Mouse (Mus musculus): ENCODE measurements around the gene Map3k7. TPM values are rescaled to one million over a fixed set of nuclear protein-coding genes. Genes with fewer than 3 reads are reported as not detected.

Map3k7 gene
- total RNA-seq (2021), result 10 to 100 TPM; 36.6 to 39.1 TPM
- long read RNA-seq, experiment 1, full-length matches to known transcripts, result 14 of 21 reads
- long read RNA-seq, experiment 1, partial matches to known transcripts, result 1 of 21 reads
- long read RNA-seq, experiment 1, other reads (novel, unspliced or antisense), result 6 of 21 reads
- long read RNA-seq, experiment 2, full-length matches to known transcripts, result 11 of 18 reads
- long read RNA-seq, experiment 2, partial matches to known transcripts, result 3 of 18 reads
- long read RNA-seq, experiment 2, other reads (novel, unspliced or antisense), result 4 of 18 reads

GRCm38 (mm10) chr4:31963354-31964193, at the start of gene Map3k7:
TSS of gene Map3k7 (plus strand) at chr4:31964097.
- DNase-seq (ENCODE audit: low spot score in 2 of 2), result peak; percentile 94 to 96

GRCm38 (mm10) chr4:31915114-31915513, 48.8 kb upstream of the Map3k7 start:
- DNase-seq (ENCODE audit: low spot score in 2 of 2), result peak in 1 of 2 experiments; percentile 15

GRCm38 (mm10) chr4:31918717-31919116, 45.2 kb upstream of the Map3k7 start:
- no peak for DNase-seq (ENCODE audit: low spot score in 2 of 2)

GRCm38 (mm10) chr4:31922215-31922614, 41.7 kb upstream of the Map3k7 start:
- no peak for DNase-seq (ENCODE audit: low spot score in 2 of 2)

GRCm38 (mm10) chr4:31923437-31923836, 40.5 kb upstream of the Map3k7 start:
- no peak for DNase-seq (ENCODE audit: low spot score in 2 of 2)

- DNase-seq (ENCODE audit: low spot score in 2 of 2), result no peak
These were observed 39.4 kb upstream of the Map3k7 start for GRCm38 (mm10) chr4:31924301-31925185.

- no peak for DNase-seq (ENCODE audit: low spot score in 2 of 2)
These were observed 30.7 kb upstream of the Map3k7 start for GRCm38 (mm10) chr4:31933171-31933570.

- no peak for DNase-seq (ENCODE audit: low spot score in 2 of 2)
These were observed 28.0 kb upstream of the Map3k7 start for GRCm38 (mm10) chr4:31935831-31936306.

- DNase-seq (ENCODE audit: low spot score in 2 of 2), result no peak
These were observed 27.5 kb upstream of the Map3k7 start for GRCm38 (mm10) chr4:31936358-31936757.

- no peak for DNase-seq (ENCODE audit: low spot score in 2 of 2)
These were observed 27.0 kb upstream of the Map3k7 start for GRCm38 (mm10) chr4:31936911-31937375.

GRCm38 (mm10) chr4:31937376-31938281, 26.3 kb upstream of the Map3k7 start:
- peak in 1 of 2 experiments; percentile 16 for DNase-seq (ENCODE audit: low spot score in 2 of 2)

GRCm38 (mm10) chr4:31938416-31939106, 25.3 kb upstream of the Map3k7 start:
- peak in 1 of 2 experiments; percentile 29 for DNase-seq (ENCODE audit: low spot score in 2 of 2)

GRCm38 (mm10) chr4:31941616-31942015, 22.3 kb upstream of the Map3k7 start:
- DNase-seq (ENCODE audit: low spot score in 2 of 2), result no peak

GRCm38 (mm10) chr4:31943045-31943444, 20.9 kb upstream of the Map3k7 start:
- DNase-seq (ENCODE audit: low spot score in 2 of 2), result no peak

- no peak for DNase-seq (ENCODE audit: low spot score in 2 of 2)
These were observed 438 bp downstream of the Map3k7 start for GRCm38 (mm10) chr4:31964194-31964875.

- no peak for DNase-seq (ENCODE audit: low spot score in 2 of 2)
These were observed 1.3 kb downstream of the Map3k7 start for GRCm38 (mm10) chr4:31965208-31965607.

- no peak for DNase-seq (ENCODE audit: low spot score in 2 of 2)
These were observed 7.5 kb downstream of the Map3k7 start for GRCm38 (mm10) chr4:31971437-31971836.

GRCm38 (mm10) chr4:31972181-31972580, 8.3 kb downstream of the Map3k7 start:
- DNase-seq (ENCODE audit: low spot score in 2 of 2), result no peak

All from left cerebral cortex, adult 18-20 months (tissue).